Mouse (Mus musculus): Measurements from ENCODE around the gene Dpy19l3.

GRCm38 (mm10) chr7:35708101-35708500, 46.2 kb downstream of the Dpy19l3 start:
- TF ChIP-seq CTCF (IDR thresholded peaks at IDR 0.05; ENCODE audit: extremely low read depth, insufficient read length, insufficient replicate concordance, low read depth, low read length) (no peak), POLR2A (IDR thresholded peaks at IDR 0.05; ENCODE audit: low read depth, low read length) (no peak)

Measured in small intestine, adult 2 months (tissue).